Mouse (Mus musculus): ENCODE results near the gene Gm11639. TPM values are rescaled to one million over a fixed set of nuclear protein-coding genes. Genes with fewer than 3 reads are reported as not detected.

Gene Gm11639
- total RNA-seq, 1 experiment from 2014 or later = not detected

DNA sequence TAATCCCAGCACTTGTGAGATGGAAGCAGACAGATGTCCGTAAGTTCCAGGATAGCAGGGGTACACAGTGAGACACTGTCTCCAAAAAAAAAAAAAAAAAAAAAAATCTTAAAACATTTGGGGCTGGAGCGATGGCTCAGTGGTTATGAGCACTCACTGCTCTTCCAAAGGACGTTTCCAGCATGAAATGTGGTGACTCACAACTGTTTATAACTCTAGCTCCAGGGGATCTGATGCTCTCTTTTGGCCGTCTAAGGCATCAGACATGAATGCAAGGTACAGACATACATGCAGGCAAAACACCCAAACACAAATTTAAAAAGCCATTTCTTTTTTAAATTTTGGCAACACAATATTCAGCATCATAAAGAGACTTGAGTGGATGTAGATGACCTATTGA, 12.1 kb upstream of the Gm11639 start:
- no peak for ATAC-seq (replicated peaks; ENCODE audit: insufficient number of reproducible peaks, low FRiP score, low TSS enrichment, poor library complexity, severe bottlenecking)

DNA sequence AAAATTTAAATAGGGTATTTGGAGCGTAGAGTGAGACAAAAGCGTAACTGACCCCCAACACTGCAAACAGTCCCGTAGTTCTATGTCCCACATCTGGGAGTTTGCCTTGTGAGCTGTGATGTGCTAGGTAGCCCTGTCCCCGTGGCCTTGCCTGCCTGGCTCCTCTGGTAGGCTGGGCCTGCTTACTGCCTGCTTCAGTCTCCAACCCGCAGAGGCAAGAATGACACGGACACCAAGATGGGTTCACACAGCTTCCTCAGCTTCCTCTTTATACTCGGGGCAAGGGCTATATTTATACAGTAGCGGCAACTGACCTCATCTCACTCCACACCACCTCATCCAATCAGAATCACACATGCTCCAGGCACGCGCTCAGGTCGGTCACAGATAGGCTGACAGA, 10.7 kb upstream of the Gm11639 start:
- ATAC-seq (replicated peaks; ENCODE audit: insufficient number of reproducible peaks, low FRiP score, low TSS enrichment, poor library complexity, severe bottlenecking) = no peak

DNA sequence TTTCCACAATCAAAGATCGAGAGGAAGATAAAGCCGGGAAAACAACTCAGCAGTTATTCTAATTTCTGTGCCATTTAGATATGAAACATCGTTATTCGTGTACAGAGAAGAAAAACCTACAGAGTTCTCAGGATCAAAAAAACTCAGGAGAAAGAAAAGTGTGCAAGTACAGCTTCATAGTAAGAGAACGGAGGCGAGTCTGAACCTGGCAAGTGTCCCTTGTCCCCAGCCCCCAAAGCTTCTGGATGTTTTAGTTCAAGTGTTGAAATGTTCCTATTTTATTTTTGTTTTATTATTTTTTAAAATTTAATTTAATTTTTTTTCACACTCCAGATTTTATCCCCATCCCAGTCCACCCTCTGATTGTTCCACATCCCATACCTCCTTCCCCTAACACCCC, 7.7 kb downstream of the Gm11639 start:
- ATAC-seq (replicated peaks; ENCODE audit: insufficient number of reproducible peaks, low FRiP score, low TSS enrichment, poor library complexity, severe bottlenecking) = no peak

DNA sequence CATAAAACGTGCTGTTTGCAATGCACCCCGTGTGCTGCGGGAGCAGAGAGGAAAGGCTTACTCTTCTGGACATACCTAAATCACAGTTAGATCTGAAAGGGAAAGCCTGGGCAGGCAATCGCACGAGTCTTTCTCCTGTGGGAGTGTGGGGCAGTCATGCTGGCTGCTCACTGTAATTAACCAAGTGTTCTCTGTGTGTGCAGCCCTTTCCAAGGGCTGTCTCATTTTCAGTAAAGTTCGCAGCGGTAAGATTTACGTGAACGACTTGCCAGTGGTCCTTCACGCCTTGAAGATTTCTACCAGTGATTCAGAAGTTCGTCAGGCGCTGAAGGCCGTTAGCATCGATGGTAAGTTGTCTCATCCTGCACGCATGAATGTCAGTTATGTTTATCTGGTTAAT, 18.6 kb downstream of the Gm11639 start:
- no peak for ATAC-seq (replicated peaks; ENCODE audit: insufficient number of reproducible peaks, low FRiP score, low TSS enrichment, poor library complexity, severe bottlenecking)

DNA sequence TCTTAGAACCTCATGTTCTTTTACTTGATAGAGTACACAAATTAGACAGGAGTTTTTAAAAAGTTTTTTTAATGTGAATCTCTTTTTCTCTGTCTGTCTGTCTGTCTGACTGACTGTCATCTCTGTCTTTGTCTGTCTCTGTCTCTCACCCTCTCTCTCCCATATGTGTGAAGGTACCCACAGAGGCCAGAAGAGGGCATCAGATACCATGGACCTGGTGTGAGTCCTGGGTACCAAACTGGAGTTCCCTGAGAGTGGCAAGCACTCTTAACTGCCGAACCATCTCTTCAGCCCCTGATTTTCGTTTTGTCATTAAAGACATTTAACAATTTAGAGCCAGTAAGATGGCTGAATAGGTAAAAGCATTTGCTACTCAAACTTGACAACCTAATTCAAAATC, 21.6 kb downstream of the Gm11639 start:
- ATAC-seq (replicated peaks; ENCODE audit: insufficient number of reproducible peaks, low FRiP score, low TSS enrichment, poor library complexity, severe bottlenecking) = no peak

DNA sequence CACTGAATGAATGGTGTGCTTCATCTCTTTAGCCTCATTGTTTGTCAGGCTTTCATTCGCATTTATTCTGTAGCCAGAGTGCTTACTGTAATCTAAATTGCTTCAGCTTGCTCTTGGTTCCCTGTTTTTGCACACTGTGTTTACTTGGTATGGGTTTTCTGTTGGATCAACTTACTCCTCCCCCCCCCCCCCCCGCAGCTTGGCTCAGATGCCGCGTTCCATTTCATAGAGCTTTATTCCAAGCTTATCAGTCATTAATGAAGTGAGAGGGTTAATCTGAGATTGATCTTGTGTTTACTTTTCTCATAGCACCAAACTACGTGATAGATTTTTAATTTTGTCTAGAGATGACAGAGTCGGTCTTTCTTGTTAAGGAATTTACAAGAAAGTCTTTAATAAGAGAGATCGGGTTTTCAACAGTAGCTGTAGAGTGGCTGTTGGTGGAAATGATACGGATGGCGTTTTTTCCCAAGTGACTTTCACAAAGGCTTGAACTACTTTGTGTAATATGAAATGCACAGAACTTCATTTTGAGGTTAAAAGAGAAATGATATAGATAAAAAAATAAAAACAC, 59.6 kb downstream of the Gm11639 start:
- no peak for ATAC-seq (replicated peaks; ENCODE audit: insufficient number of reproducible peaks, low FRiP score, low TSS enrichment, poor library complexity, severe bottlenecking)

DNA sequence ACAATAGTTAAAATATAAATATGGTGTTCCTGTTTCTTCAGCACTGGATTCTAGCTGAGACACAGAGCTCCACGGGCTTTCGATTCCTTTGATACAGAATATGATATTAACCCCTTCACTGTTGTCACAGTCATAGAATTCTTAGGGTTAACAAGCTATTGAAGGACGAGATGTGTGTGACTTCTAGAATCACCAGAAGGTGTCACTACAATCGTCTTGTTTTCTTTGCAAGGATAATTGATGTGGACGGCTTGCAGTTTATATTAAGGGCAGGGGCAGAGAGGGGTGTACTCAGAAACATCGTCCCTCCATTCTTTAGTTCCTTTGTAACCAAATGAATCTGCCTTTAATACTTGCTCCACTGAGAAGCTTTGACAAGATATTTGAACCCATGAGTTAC, 80.3 kb downstream of the Gm11639 start:
- ATAC-seq (replicated peaks; ENCODE audit: insufficient number of reproducible peaks, low FRiP score, low TSS enrichment, poor library complexity, severe bottlenecking) = no peak

DNA sequence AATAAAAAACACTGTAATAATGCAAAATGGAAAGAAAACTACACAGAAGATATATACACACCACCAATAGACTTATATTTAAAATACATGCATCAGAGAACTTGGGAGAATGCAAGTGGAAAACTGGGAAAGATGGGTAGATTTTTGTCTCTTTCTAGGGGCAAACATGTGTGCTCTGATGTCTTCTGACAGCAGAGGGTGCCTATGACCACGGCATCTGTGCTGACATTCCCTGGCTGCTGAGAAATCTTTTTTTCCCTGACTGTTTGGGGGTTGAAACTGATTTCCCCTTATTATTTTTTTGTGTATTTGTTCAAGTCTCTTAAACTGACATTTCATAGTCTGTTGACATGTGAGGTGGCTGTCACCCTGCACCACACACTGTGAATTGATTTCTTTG, 81.6 kb downstream of the Gm11639 start:
- ATAC-seq (replicated peaks; ENCODE audit: insufficient number of reproducible peaks, low FRiP score, low TSS enrichment, poor library complexity, severe bottlenecking) = no peak

DNA sequence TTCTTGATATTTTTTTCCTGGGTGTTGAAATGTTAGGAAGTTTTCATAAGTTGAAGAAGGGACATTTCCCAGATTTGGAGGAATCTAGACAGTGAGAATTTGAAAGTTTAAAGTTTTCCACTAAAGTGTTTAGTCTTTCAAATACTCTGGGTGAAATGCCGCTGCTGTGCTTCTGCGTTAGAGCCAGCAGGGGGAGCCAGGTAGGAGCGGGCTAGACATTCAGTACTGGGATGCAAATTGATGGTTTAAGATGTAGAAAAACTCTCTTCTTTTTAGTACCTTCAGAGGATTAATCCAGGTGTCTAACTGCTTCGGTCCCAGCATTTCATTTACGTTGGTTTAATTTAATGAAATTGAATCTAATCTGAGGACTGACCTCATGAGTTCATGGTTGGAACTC, 82.6 kb downstream of the Gm11639 start:
- no peak for ATAC-seq (replicated peaks; ENCODE audit: insufficient number of reproducible peaks, low FRiP score, low TSS enrichment, poor library complexity, severe bottlenecking)

DNA sequence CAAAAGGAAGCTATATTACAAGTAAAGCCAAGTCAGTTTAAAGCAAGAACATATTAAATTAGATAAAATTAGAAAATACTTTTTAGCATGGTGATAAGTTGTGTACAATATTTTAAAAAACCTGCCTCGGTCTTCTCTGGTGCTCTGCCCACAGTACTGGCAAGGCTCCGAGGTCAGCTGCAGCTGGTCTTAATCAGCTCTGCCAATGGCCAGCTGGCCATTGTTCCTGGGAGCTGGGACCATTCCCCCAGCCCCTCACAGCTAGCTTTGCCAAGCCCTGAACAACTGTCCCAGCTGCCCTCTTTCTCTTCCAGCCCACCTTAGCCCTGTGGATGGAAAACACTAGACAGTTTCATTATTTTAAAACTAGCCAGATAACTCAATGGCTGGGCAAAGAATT, 93.3 kb downstream of the Gm11639 start:
- no peak for ATAC-seq (replicated peaks; ENCODE audit: insufficient number of reproducible peaks, low FRiP score, low TSS enrichment, poor library complexity, severe bottlenecking)

DNA sequence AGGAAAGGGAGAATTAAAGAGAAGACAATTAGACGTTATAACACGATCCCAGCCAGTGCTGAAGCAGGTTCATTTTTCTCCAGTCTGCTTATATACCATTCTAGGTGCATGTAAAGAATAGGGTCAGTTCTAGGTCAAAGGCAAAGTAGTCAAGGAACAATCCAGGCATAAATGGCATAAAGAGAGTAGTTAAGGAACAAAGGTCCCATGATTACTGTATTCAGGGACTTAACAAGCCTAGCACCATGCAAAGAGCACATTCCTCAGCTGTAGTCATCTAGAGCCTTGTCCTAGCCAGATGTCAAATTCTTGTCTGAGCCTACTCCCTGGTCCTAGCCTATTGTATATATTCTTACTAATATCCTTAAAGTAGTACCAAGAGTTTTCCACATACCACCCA, 259.2 kb downstream of the Gm11639 start:
- ATAC-seq (replicated peaks; ENCODE audit: insufficient number of reproducible peaks, low FRiP score, low TSS enrichment, poor library complexity, severe bottlenecking) = no peak

DNA sequence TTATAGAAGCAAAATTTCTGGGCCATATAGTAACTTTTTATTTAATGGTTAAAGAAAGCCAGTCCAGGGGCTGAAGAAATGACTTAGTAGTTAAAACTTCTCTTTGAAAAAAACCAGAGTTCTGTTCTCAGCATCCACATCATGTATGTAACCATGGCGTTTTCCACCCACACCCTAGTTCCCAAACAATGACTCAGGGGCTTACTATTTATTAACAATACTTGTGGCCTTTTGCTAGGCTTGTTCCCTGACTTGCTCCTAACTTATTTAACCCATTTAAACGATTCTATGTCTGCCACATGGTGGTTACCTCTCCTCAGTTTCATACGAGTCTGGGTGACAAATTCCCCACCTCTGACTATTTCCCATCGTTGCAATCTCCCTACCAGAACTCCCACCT, 266.8 kb downstream of the Gm11639 start:
- no peak for ATAC-seq (replicated peaks; ENCODE audit: insufficient number of reproducible peaks, low FRiP score, low TSS enrichment, poor library complexity, severe bottlenecking)

DNA sequence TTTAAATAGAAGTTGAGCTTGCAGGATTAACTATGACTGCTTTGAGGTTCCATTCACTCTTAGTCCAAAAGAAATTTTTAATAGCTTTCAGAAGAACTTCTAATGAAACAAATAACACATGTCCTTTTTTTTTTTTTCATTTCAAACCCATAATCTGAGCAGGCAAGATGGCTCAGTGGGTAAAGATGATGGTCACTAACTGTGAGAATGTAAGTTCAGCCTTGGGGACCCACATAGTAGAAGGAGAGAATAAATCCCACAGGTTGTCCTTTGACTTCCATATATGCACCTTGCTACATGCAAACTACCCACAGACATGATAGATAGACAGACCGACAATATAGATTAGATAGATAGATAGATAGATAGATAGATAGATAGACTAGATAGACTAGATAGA, 282.4 kb downstream of the Gm11639 start:
- no peak for ATAC-seq (replicated peaks; ENCODE audit: insufficient number of reproducible peaks, low FRiP score, low TSS enrichment, poor library complexity, severe bottlenecking)

DNA sequence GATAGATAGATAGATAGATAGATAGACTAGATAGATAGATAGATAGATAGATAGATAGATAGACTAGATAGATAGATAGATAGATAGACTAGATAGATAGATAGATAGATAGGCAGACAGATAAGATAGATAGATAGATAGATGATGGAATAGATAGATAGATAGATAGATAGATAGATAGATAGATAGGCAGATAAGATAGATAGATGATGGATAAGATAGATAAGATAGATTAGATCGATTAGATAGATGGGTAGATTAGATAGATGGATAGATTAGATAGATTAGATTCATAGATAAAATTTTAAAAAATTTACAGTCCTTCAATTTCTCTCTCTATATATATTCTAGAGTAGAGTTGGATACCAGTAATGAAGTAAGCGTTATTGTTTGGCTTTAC, 282.9 kb downstream of the Gm11639 start:
- no peak for ATAC-seq (replicated peaks; ENCODE audit: insufficient number of reproducible peaks, low FRiP score, low TSS enrichment, poor library complexity, severe bottlenecking)

DNA sequence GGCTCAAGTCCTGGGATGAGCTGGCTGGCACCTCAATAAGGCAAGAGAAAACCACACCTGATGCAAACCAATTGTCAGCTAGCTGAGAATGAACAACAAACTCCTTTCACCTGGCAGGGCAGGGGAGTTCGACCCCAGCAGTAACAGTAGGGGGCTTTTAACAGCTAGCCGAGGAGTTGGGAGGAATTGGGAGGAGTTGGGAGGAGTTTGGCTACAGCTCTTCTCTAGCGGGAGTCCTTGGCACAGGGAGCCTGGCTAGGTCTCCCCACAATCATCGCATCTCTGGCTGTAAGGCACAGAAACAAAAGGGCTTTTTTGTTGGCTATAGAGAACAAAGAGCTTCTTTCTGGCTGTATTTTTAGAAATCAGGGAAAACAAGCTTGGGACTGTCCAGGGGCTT, 285.8 kb downstream of the Gm11639 start:
- no peak for ATAC-seq (replicated peaks; ENCODE audit: insufficient number of reproducible peaks, low FRiP score, low TSS enrichment, poor library complexity, severe bottlenecking)

DNA sequence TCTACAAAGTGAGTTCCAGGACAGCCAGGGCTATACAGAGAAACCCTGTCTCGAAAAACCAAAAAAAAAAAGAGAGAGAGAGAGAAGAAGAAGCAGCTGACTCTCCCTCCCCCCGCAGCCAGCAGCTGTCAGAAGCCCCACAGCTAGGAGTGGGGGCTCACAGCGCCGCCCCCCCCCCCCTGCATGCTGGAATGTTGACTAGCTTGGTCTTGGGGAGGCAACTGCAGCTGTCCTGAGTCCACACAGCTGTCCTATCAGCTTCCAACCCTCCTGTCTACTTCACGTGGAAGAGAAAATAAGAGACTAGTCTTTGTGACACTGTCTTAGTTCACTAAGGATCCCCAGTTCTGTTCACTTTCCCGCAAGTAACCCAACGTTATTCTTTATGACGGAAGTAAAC, 287.0 kb downstream of the Gm11639 start:
- ATAC-seq (replicated peaks; ENCODE audit: insufficient number of reproducible peaks, low FRiP score, low TSS enrichment, poor library complexity, severe bottlenecking) = no peak

DNA sequence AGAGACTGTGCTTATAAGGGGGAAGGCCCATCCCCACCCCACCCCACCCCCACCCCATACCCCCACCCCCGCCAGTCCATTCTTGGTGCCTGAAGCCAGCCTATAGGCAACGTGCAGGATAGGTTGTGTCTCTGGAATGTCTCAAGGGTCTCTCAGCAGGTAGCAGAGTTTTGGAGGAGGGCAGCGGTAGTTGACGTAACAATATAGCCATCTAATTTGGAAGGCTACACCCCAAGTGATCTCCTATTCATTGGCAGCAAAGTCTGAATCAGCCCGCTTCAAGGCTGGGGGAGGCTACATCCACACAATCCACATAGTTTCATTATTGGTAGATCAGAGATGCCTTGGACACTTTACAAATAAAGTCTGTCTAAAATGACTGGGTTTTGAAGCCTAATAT, 292.5 kb downstream of the Gm11639 start:
- no peak for ATAC-seq (replicated peaks; ENCODE audit: insufficient number of reproducible peaks, low FRiP score, low TSS enrichment, poor library complexity, severe bottlenecking)

DNA sequence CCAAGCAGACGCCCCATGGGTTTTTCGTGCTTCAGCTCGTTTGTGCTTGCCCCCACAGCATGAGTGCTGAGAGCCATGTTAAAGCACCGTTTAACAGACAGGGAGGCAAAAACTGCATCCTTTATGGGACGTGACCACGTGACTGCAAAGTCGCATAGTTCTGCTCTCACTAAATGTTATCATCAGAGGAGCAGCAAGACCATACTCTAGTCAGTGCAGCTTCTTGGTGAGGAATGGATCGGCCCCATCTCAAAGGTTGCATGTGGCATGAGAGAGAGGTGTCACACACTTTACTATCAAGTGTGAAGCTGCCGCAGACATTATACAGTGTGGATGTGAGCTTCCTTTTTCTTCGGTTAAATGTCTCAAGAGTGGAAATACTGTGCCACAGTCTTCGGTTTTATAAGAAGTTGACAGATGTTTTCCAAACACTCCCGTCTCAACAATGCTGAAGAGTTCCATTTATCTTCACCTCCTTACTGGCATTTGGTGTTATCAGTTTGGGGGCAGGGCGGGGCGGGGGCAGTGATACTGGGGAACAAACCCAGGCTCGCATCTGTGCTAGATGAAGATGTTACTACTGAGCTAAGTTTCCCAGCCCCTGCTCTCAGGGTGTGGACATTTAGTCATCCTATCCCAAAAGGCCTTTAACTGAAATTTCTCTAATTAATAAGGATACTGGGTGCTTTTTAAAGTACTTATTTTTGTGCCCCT, 296.0 kb downstream of the Gm11639 start:
- ATAC-seq (replicated peaks; ENCODE audit: insufficient number of reproducible peaks, low FRiP score, low TSS enrichment, poor library complexity, severe bottlenecking) = no peak

DNA sequence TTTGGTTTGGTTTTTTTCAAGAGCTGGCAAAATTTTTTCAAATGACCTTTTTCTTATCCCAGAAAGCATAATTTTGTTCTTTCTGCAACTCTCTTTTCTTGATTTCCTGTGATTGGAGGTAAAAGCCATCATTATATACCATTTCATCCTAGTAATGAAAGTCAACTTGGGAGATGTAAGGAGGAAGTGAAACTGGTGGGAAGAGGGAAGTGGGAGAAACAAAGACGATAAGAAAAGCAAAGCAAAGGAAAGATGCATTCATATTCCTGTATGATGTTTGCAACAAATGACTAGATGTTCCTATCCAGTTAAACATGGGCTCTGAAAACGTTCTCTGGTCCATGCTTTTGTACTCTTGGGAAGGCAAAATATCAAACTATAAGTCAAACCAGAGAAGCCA, 323.7 kb downstream of the Gm11639 start:
- no peak for ATAC-seq (replicated peaks; ENCODE audit: insufficient number of reproducible peaks, low FRiP score, low TSS enrichment, poor library complexity, severe bottlenecking)

DNA sequence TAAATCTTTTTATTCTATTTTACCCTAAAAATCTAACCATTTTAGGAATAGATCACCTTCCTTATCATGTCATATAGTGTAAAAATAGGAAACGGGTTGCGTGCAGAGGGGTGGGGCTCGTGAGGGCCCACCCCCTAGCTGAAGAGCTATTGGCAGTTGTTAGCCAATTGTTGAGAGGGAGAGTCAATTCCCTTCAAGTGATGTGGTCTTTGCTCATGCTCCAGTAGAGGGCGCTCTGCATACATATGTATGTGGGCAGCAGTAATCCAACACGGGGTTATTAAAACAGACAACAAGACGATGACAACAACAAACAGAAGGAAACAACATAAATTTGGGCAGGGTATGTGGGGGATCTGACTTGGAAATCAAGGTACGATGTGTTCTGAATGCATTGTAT, 335.6 kb downstream of the Gm11639 start:
- ATAC-seq (replicated peaks; ENCODE audit: insufficient number of reproducible peaks, low FRiP score, low TSS enrichment, poor library complexity, severe bottlenecking) = no peak
